Mouse (Mus musculus) megakaryocyte, embryonic 14.5 days (primary cell): ENCODE measurements around the gene Ginm1.

Experiments used
- FLI1 ChIP-seq: IDR thresholded peaks from 2 replicates; pipeline ENCODE4 v1.6.1; 2012; ENCODE audit warnings: low read length, inconsistent platforms, mixed read lengths
- GATA1 ChIP-seq: IDR thresholded peaks from 3 replicates; pipeline ENCODE4 v1.6.1; 2012; ENCODE audit warnings: mixed read lengths, low read length, inconsistent platforms, borderline replicate concordance

DNA sequence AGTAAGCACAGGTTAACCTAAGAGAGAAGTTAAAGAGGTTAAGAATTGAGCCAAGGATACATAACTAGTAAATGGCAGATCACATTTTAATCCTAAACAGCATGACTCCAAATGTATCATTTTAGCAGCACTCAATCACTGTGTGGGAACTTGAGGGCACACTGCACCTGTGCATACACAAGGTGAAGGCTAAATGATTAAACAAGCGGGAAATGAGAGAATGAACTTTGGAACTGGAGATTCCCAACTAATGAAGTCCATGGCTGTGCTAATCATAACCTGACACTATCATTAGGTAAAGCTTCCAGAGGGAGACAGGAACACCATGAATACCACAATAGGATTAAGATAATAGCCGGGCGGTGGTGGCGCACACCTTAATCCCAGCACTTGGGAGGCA is 20.3 kb downstream of the Ginm1 start:
- no peak for TF ChIP-seq GATA1
- no peak for TF ChIP-seq FLI1
